Mouse (Mus musculus) embryonic stem cell, embryonic (primary cell): ENCODE results near the gene Tnfsf8.

Experiments
- CTCF ChIA-PET, 4 experiments: fragments of 300-600 bp in 2 of 4; fragments of 350-600 bp in 2 of 4; sonication (Branson Sonifier 250); formaldehyde crosslinking; loops; one replicate each; lab custom pipeline; 2022; ENCODE audit warnings: inconsistent platforms in 2 of 4; lab: Charles Lee
- POLR2A ChIA-PET, 4 experiments: fragments of 300-600 bp in 2 of 4; fragments of 350-600 bp in 2 of 4; sonication (Branson Sonifier 250); formaldehyde crosslinking; loops; one replicate each; lab custom pipeline; 2022; ENCODE audit warnings: antibody characterized with exemption in 4 of 4, inconsistent platforms in 1 of 4; lab: Charles Lee

Tnfsf8 gene

GRCm38 (mm10) chr4:63860688-63861540, at the start of gene Tnfsf8:
Gene Tnfsf8, minus strand, starts transcription at chr4:63861347.
- POLR2A ChIA-PET: interaction anchor here in 2 of 4 experiments (0.6 to 0.9 kb wide), 2 partner anchors 108 to 547 kb away, joined by 3 to 4 read pairs; no protein-coding TSS in a partner anchor
- CTCF ChIA-PET: interaction anchor here in 3 of 4 experiments (0.6 kb wide), 3 partner anchors 100 to 410 kb away, joined by 4 to 8 read pairs (median 5); no protein-coding TSS in a partner anchor

- ChIA-PET POLR2A (no interaction called here), CTCF (no interaction called here)
Observed at GRCm38 (mm10) chr4:63908511-63908910, 47.4 kb upstream of the Tnfsf8 start.

GRCm38 (mm10) chr4:63907473-63907872, 46.3 kb upstream of the Tnfsf8 start:
- ChIA-PET CTCF (no interaction called here), POLR2A (no interaction called here)

GRCm38 (mm10) chr4:63906050-63906449, 44.9 kb upstream of the Tnfsf8 start:
- CTCF ChIA-PET: no interaction called here
- POLR2A ChIA-PET: no interaction called here

- POLR2A ChIA-PET: no interaction called here
- CTCF ChIA-PET: no interaction called here
Observed at GRCm38 (mm10) chr4:63899081-63899523, 38.0 kb upstream of the Tnfsf8 start.

GRCm38 (mm10) chr4:63897152-63897551, 36.0 kb upstream of the Tnfsf8 start:
- CTCF ChIA-PET: no interaction called here
- POLR2A ChIA-PET: no interaction called here

GRCm38 (mm10) chr4:63886156-63886555, 25.0 kb upstream of the Tnfsf8 start:
- CTCF ChIA-PET: no interaction called here
- POLR2A ChIA-PET: no interaction called here

GRCm38 (mm10) chr4:63876720-63877119, 15.6 kb upstream of the Tnfsf8 start:
- CTCF ChIA-PET: no interaction called here
- POLR2A ChIA-PET: no interaction called here

- ChIA-PET POLR2A (no interaction called here), CTCF (no interaction called here)
Observed at GRCm38 (mm10) chr4:63875480-63875879, 14.3 kb upstream of the Tnfsf8 start.

- CTCF ChIA-PET: no interaction called here
- POLR2A ChIA-PET: no interaction called here
Observed at GRCm38 (mm10) chr4:63870678-63871077, 9.5 kb upstream of the Tnfsf8 start.

GRCm38 (mm10) chr4:63868770-63869169, 7.6 kb upstream of the Tnfsf8 start:
- ChIA-PET CTCF (no interaction called here), POLR2A (no interaction called here)

- ChIA-PET POLR2A (no interaction called here), CTCF (no interaction called here)
Observed at GRCm38 (mm10) chr4:63862953-63863352, 1.8 kb upstream of the Tnfsf8 start.

- ChIA-PET CTCF (no interaction called here), POLR2A (no interaction called here)
Observed at GRCm38 (mm10) chr4:63862092-63862697, 1.0 kb upstream of the Tnfsf8 start.

GRCm38 (mm10) chr4:63860236-63860635, 911 bp downstream of the Tnfsf8 start:
- ChIA-PET POLR2A (interaction anchor here in 1 of 4 experiments (0.9 kb wide), 1 partner anchor 109 kb away, joined by 4 read pairs; no protein-coding TSS in a partner anchor), CTCF (interaction anchor here in 1 of 4 experiments (0.6 kb wide), 1 partner anchor 362 kb away, joined by 4 read pairs; no protein-coding TSS in a partner anchor)

GRCm38 (mm10) chr4:63859785-63860203, 1.4 kb downstream of the Tnfsf8 start:
- ChIA-PET POLR2A (no interaction called here), CTCF (no interaction called here)

GRCm38 (mm10) chr4:63858646-63859224, 2.4 kb downstream of the Tnfsf8 start:
- POLR2A ChIA-PET: no interaction called here
- CTCF ChIA-PET: no interaction called here

GRCm38 (mm10) chr4:63856764-63857163, 4.4 kb downstream of the Tnfsf8 start:
- POLR2A ChIA-PET: no interaction called here
- CTCF ChIA-PET: no interaction called here

- ChIA-PET POLR2A (interaction anchor here in 2 of 4 experiments (0.6 to 0.7 kb wide), 2 partner anchors 270 to 1827 kb away, joined by 5 read pairs; no protein-coding TSS in a partner anchor), CTCF (no interaction called here)
Observed at GRCm38 (mm10) chr4:63853782-63854386, 7.3 kb downstream of the Tnfsf8 start.

GRCm38 (mm10) chr4:63850082-63850481, 11.1 kb downstream of the Tnfsf8 start:
- ChIA-PET CTCF (no interaction called here), POLR2A (no interaction called here)
